Mouse (Mus musculus) hindbrain, embryonic 16.5 days (tissue): ENCODE measurements around the gene Cnppd1. TPM values are rescaled to one million over a fixed set of nuclear protein-coding genes. Genes with fewer than 3 reads are reported as not detected.

Experiments used
- ATAC-seq: fragments of 200-750 bp; cut with Nextera tagmentation; 2 replicates; pipeline ENCODE4 v1.8.0; 2017; ENCODE audit warnings: moderate TSS enrichment, moderate library complexity
- H3K27ac ChIP-seq: fragments of 300-500 bp; sonication (generic); 2 replicates; pipeline ENCODE4 v1.5.1; 2014; ENCODE audit warnings: low read depth, mild to moderate bottlenecking, control low read depth, low read length, moderate library complexity
- H3K27me3 ChIP-seq: fragments of 300-500 bp; sonication (generic); replicated peaks from 2 replicates; pipeline ENCODE4 v1.6.1; 2014; ENCODE audit warnings: low read length; ENCODE audit not compliant: control insufficient read depth, insufficient read depth
- H3K36me3 ChIP-seq: fragments of 300-500 bp; sonication (generic); 2 replicates; pipeline ENCODE4 v1.6.1; 2014; ENCODE audit warnings: mild to moderate bottlenecking, low read length, moderate library complexity, mixed read lengths; ENCODE audit not compliant: control insufficient read depth, insufficient read depth
- H3K4me1 ChIP-seq: fragments of 300-500 bp; sonication (generic); 2 replicates; pipeline ENCODE4 v1.6.1; 2014; ENCODE audit warnings: low read depth, low read length; ENCODE audit not compliant: control insufficient read depth, insufficient read depth
- H3K4me2 ChIP-seq: fragments of 300-500 bp; sonication (generic); 2 replicates; pipeline ENCODE4 v1.6.1; 2014; ENCODE audit warnings: mild to moderate bottlenecking, low read length, control low read depth, moderate library complexity
- H3K4me3 ChIP-seq: fragments of 300-500 bp; sonication (generic); 2 replicates; pipeline ENCODE4 v1.5.1; 2014; ENCODE audit warnings: mild to moderate bottlenecking, low read length, control low read depth, moderate library complexity
- H3K9ac ChIP-seq: fragments of 300-500 bp; sonication (generic); 2 replicates; pipeline ENCODE4 v1.6.1; 2014; ENCODE audit warnings: low read depth, mild to moderate bottlenecking, control low read depth, low read length, moderate library complexity
- H3K9me3 ChIP-seq: fragments of 300-500 bp; sonication (generic); 2 replicates; pipeline ENCODE4 v1.6.1; 2014; ENCODE audit warnings: mild to moderate bottlenecking, low read length, moderate library complexity; ENCODE audit not compliant: control insufficient read depth
- WGBS: fragments of 180-500 bp; shearing (Covaris S2); extraction: QIAGEN DNeasy Blood & Tissue Kit; methylation state at CpG from one replicate; pipeline ENCODE4 v1.1.7; 2014; 5-methylcytosine and 5-hydroxymethylcytosine counted together
- polyA plus RNA-seq: library from polyadenylated mRNA; unstranded; fragments of >200 nt; fragmentation: Nextera tagmentation; extraction: Ambion mirVana; gene quantifications from 2 replicates; pipeline ENCODE4 v1.2.1, GENCODE M21; 2015

The Cnppd1 gene
- polyA plus RNA-seq, 1 experiment from 2014 or later = 42.3 TPM

DNA sequence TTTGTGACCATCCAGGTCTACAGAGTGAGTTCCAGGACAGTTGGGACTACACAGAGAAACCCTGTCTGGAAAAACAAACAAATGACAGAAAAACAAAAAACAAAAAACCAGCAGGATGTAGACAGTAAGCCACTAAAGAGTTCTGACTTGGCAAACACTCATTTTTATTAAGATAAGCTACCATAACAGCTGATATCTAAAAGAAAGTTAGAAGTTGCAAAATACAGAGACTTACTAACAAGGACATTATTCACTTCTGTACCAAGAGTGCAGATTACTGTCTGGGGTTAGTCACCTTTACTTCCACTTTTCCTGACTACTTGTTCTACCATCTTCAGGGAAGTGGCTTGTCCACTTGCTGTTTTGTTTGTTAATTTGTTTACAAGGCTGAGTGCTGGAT, 16.5 kb upstream of the Cnppd1 start:
- H3K27me3 ChIP-seq = no peaks in the 10 kb centered on the region
- ATAC-seq = no peak
- H3K27ac ChIP-seq = no peak overlapping the region
- H3K4me2 ChIP-seq = no peak overlapping the region
- H3K9me3 ChIP-seq = no peaks in the 10 kb centered on the region
- no peaks in the 10 kb centered on the region for H3K36me3 ChIP-seq
- no peaks in the 10 kb centered on the region for H3K4me1 ChIP-seq
- no peak overlapping the region for H3K4me3 ChIP-seq
- no peak overlapping the region for H3K9ac ChIP-seq

DNA sequence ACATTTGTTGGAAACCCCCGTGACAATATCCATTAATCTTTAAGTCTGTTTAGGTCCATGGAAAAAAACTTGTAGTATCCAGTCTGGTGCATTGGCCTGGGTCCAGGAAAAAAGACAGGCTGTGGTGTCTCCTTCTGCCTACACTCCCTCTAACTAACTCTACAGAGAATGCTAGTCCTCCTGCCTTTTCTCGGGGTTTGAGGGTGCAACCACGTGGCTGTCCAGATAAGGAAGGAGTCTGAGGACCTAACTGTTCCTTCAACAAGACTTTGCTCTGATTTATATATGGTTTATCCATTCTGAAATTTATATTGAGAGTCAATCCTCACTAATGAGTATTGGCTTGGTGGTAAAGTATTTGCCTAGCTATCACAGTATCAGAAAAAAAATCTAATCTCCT, 13.3 kb upstream of the Cnppd1 start:
- no peak overlapping the region for H3K27ac ChIP-seq
- H3K4me3 ChIP-seq = no peak overlapping the region
- no peak for ATAC-seq
- 78% methylated on average over 3 of the region's 3 CpGs for WGBS
- no peaks in the 10 kb centered on the region for H3K4me1 ChIP-seq
- no peaks in the 10 kb centered on the region for H3K36me3 ChIP-seq
- H3K9me3 ChIP-seq = no peaks in the 10 kb centered on the region
- no peaks in the 10 kb centered on the region for H3K27me3 ChIP-seq
- no peak overlapping the region for H3K4me2 ChIP-seq
- H3K9ac ChIP-seq = no peak overlapping the region

DNA sequence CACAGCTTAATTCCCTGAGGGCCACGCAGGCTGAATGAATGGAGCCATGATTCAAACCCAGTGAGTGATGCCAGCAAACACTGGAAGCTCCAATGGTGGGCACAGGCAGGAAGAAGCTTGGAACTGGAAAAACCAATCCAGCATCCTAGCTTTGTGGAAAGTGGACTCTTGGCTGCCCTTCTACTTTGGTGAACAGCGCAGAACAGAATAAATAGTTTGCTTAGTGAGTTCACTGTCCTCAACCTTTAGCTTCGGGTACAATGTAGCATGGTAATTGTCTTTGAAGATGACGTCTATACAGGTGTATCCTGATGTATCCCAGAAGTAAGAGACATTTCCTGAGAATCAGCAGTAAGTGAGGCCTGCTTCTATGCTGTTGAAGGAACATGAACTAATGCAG, 6.2 kb upstream of the Cnppd1 start:
- Histone ChIP-seq H3K27me3 (no peaks in the 10 kb centered on the region), H3K4me3 (no peak overlapping the region), H3K36me3 (peaks cover 38% of the 10 kb centered on the region), H3K9ac (no peak overlapping the region), H3K9me3 (no peaks in the 10 kb centered on the region), H3K27ac (no peak overlapping the region), H3K4me2 (no peak overlapping the region), H3K4me1 (peaks cover 8% of the 10 kb centered on the region)
- WGBS = 91% methylated on average over 4 of the region's 4 CpGs
- no peak for ATAC-seq

DNA sequence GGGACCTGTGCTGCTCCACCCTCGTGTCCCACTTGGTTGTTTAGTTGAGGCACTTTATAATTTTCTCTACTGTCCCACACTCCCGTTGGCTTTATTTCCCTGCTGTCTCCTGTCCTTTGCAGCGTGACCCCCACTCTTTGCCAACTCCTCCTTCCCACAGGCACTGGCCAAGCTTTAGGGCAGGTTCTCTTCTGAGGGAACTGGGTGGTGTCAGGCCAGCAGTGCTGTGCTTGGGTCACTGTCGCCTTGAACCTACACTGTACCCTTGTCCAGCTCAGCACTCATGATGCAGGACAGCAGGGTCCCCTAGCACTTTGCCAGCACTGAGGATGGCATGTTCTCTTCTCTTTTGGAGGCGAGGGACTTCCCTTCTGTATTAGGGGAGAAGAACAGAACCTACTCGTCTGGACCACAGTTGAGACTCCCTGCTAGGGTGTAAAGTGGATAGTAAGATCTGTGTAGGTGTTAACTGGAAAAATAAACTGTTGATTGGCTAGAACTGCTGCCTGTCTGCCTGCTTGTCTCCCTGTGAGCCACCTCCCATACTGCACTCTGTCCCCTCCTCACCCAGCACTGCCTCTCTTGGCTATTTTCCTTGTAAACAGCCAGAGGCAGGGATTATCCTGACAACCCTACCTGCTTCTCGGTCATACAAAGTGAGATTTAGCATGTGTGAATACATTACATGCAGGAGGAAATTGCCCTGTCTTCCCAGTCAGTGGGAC, 5.1 kb upstream of the Cnppd1 start:
- Histone ChIP-seq H3K27me3 (no peaks in the 10 kb centered on the region), H3K4me1 (peaks cover 10% of the 10 kb centered on the region), H3K36me3 (peaks cover 38% of the 10 kb centered on the region), H3K4me3 (no peak overlapping the region), H3K9me3 (no peaks in the 10 kb centered on the region), H3K27ac (no peak overlapping the region), H3K9ac (no peak overlapping the region), H3K4me2 (no peak overlapping the region)
- no peak for ATAC-seq
- WGBS = 87% methylated on average over 7 of the region's 7 CpGs

DNA sequence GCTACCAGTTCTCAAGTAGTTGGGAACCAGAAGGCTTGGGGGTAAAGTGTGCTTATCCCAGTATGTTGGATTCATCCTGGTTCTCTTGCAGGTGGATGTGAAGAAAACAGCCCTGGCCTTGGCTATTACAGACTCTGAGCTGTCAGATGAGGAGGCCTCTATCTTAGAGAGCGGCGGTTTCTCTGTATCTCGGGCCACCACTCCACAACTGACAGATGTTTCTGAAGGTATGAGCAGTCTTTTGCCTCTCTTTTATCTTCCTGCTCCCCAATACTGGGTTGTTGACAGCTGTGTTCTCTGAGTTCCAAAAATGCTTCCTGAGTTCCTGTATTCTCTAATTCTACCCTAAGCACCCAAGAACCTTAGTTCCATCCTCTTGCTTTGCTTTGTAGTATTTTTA, 3.1 kb upstream of the Cnppd1 start:
- Histone ChIP-seq H3K4me1 (peaks cover 17% of the 10 kb centered on the region), H3K36me3 (peaks cover 38% of the 10 kb centered on the region), H3K9ac (no peak overlapping the region), H3K27me3 (no peaks in the 10 kb centered on the region), H3K9me3 (no peaks in the 10 kb centered on the region), H3K27ac (no peak overlapping the region), H3K4me3 (no peak overlapping the region), H3K4me2 (no peak overlapping the region)
- WGBS = 97% methylated on average over 3 of the region's 3 CpGs
- no peak for ATAC-seq

DNA sequence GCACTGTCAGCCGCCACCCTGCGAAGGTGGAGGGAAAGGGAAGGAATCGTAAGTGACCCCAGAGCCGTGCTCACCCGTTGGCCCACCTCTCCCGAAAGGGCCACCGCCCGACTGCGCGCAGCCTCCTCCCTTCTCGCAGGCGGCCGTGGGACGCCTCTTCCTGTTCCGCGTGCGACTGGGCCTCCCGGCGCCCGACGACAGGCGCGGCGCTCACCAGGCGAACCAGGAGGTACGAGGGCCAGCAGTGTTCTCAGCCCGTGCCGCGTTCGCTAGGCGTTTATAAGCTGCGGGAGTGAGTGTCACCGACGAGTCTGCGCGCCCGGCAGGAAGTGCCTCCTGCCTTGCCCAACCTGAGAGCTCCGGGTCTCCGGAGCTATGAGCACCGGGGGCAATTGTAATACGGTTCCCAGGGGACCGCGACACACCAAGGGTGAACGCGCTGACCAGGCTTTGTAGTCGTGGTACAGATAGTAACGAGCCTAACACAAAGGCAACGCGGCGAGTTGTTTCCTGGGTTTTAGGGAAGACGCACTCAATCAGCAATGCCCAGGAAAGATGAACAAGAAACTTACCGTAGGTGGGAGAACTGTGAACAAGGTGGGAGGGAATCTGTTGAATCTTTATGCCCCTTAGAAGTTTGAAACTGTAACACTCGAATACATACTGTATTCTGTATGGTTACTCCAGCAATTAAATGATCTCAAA, 873 bp downstream of the Cnppd1 start:
- no peaks in the 10 kb centered on the region for H3K27me3 ChIP-seq
- H3K4me2 ChIP-seq = peak overlapping the region; percentile 92
- H3K4me1 ChIP-seq = peaks cover 26% of the 10 kb centered on the region
- peaks cover 36% of the 10 kb centered on the region for H3K36me3 ChIP-seq
- peak; percentile 16; the same call in 1 of the 2 replicates for ATAC-seq
- under 1% methylated on average over 52 of the region's 53 CpGs for WGBS
- peak overlapping the region; percentile 95 for H3K4me3 ChIP-seq
- H3K9ac ChIP-seq = peak overlapping the region; percentile 98
- peak overlapping the region; percentile 99 for H3K27ac ChIP-seq
- H3K9me3 ChIP-seq = no peaks in the 10 kb centered on the region

DNA sequence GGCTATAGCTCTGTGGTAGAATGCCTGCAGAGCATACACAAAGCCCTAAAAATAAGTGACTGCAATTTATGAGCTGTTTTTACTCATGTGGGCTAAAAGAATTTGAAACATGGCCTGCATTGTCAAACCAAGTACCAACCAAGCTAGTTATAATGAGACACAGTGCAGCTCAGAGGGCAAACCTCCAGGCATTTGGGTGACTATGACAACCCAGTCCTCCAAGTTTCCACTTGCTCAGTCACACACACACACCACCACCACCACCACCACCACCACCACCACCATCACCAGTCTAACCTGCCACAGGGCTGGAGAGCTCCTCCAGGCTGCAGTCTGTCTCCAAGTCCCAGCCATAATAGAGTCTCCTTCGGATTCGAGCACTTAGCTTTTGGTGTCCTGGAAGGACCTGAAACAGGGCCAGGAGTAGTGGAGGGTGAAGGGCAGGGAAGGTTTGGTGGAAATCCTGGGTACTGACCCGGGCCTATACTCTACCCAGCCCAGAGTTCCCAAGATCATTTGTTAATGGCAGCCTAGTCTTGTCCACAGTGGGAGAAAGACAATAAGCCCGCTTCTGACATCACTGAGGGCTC, 1.8 kb downstream of the Cnppd1 start:
- Histone ChIP-seq H3K27ac (peak overlapping the region; percentile 99; the same call in 1 of the 2 replicates), H3K4me1 (peaks cover 26% of the 10 kb centered on the region), H3K36me3 (peaks cover 36% of the 10 kb centered on the region), H3K27me3 (no peaks in the 10 kb centered on the region), H3K4me3 (peak overlapping the region; percentile 95), H3K9ac (peak overlapping the region; percentile 98), H3K4me2 (peak overlapping the region; percentile 92), H3K9me3 (no peaks in the 10 kb centered on the region)
- 54% methylated on average over 4 of the region's 4 CpGs for WGBS
- no peak for ATAC-seq

DNA sequence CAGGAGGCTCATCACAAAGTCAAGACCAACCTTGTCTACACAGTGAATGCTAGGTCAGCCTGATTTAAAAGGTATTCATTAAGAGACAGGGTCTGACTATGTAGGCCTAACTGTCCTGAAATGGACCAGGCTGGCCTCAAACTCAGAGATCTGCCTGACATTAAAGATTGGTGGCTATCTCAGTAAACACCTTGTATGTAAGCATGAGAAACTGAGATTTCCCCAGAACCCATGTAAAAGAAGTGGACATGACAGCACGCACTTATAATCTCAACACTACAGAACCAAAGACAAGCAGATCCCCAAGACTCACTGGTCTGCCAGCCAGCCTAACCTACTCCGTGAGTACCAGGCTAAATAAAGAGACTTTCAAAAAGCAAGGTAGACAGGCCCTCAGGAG, 4.1 kb downstream of the Cnppd1 start:
- Histone ChIP-seq H3K27me3 (no peaks in the 10 kb centered on the region), H3K9ac (no peak overlapping the region; the same call in 1 of the 2 replicates), H3K4me2 (no peak overlapping the region), H3K4me1 (peaks cover 16% of the 10 kb centered on the region), H3K4me3 (no peak overlapping the region), H3K9me3 (no peaks in the 10 kb centered on the region), H3K27ac (no peak overlapping the region), H3K36me3 (peaks cover 35% of the 10 kb centered on the region)
- ATAC-seq = no peak
- 93% methylated on average over 2 of the region's 2 CpGs for WGBS

DNA sequence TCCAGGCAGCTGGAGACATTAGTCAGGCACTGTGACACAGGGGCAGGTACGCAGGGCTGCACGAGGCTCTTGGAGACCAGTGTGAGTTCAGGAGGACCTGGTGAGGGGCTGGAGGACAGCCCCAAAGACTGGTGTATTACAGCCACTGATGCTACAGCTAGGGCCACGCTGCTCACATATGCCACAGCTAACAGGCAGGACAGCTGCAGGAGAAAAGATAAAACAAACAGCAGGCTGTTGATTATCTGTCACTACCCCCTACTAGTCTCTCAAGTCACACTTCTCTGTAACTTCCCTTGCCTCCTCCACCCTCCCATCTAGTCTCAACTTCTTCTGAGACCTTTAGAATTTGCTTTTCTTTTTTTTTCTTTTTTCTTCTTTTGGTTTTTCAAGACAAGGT, 5.8 kb downstream of the Cnppd1 start:
- no peak overlapping the region for H3K4me2 ChIP-seq
- peaks cover 16% of the 10 kb centered on the region for H3K4me1 ChIP-seq
- H3K9me3 ChIP-seq = no peaks in the 10 kb centered on the region
- WGBS = 80% methylated on average over 3 of the region's 3 CpGs
- ATAC-seq = no peak
- H3K27ac ChIP-seq = no peak overlapping the region
- no peaks in the 10 kb centered on the region for H3K27me3 ChIP-seq
- H3K4me3 ChIP-seq = no peak overlapping the region
- peaks cover 35% of the 10 kb centered on the region for H3K36me3 ChIP-seq
- H3K9ac ChIP-seq = no peak overlapping the region
